Mouse (Mus musculus) embryonic facial prominence, embryonic 12.5 days (tissue): ENCODE measurements at regions not wholly inside any gene's neighbourhood (a gene's known extent, or its start where the extent isn't known, plus 50 kb on each side); places are given as distances from the start of the nearest gene placed in this dataset.

ENCODE experiments used
- ATAC-seq: fragments of 200-750 bp; cut with Nextera tagmentation; 2 replicates; pipeline ENCODE4 v1.8.0; 2017; ENCODE audit not compliant: insufficient number of reproducible peaks, insufficient read depth, low FRiP score, low TSS enrichment
- H3K27ac ChIP-seq: fragments of 300-500 bp; sonication (generic); 2 replicates; pipeline ENCODE4 v1.5.1; 2016; ENCODE audit warnings: mild to moderate bottlenecking
- H3K27me3 ChIP-seq: fragments of 300-500 bp; sonication (generic); 2 replicates; pipeline ENCODE4 v1.6.1; 2016; ENCODE audit warnings: mild to moderate bottlenecking, moderate library complexity
- H3K36me3 ChIP-seq: fragments of 300-500 bp; sonication (generic); 2 replicates; pipeline ENCODE4 v1.6.1; 2016; ENCODE audit warnings: mild to moderate bottlenecking
- H3K4me1 ChIP-seq: fragments of 300-500 bp; sonication (generic); 2 replicates; pipeline ENCODE4 v1.6.1; 2016
- H3K4me2 ChIP-seq: fragments of 300-500 bp; sonication (generic); replicated peaks from 2 replicates; pipeline ENCODE4 v1.6.1; 2016; ENCODE audit warnings: mild to moderate bottlenecking, moderate library complexity
- H3K4me3 ChIP-seq: fragments of 300-500 bp; sonication (generic); 2 replicates; pipeline ENCODE4 v1.5.1; 2016; ENCODE audit warnings: mild to moderate bottlenecking
- H3K9ac ChIP-seq: fragments of 300-500 bp; sonication (generic); 2 replicates; pipeline ENCODE4 v1.6.1; 2016; ENCODE audit warnings: mild to moderate bottlenecking, moderate library complexity
- H3K9me3 ChIP-seq: fragments of 300-500 bp; sonication (generic); 2 replicates; pipeline ENCODE4 v1.6.1; 2016; ENCODE audit warnings: mild to moderate bottlenecking, moderate library complexity
- WGBS: fragments of 180-500 bp; shearing (Covaris S2); methylation state at CpG from one replicate; pipeline ENCODE4 v1.1.7; 2016; 5-methylcytosine and 5-hydroxymethylcytosine counted together

DNA sequence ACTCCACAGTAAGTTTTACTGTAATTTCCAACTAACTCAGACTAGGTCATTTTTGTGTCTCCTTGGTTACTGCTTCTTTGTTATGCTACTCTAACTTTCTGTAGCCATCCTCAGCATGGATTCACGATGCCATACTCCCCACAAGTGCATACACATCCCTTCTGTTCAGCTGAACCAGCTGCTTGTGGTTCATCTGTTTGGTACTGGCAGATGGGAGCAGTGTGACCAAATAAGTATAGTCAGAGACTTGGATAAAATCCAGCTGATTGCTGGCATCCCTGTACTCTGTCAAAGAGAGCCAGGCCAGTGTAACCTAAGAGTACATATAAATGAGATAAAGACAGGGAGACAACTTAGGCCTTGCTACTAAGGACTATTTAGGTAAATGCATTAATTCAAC, 283.7 kb upstream of the Dmac1 start:
- Histone ChIP-seq H3K9ac (no peak overlapping the region), H3K4me3 (no peak overlapping the region), H3K27ac (no peak overlapping the region), H3K9me3 (no peaks in the 10 kb centered on the region), H3K4me1 (peaks cover 4% of the 10 kb centered on the region; the same call in 1 of the 2 replicates), H3K27me3 (no peaks in the 10 kb centered on the region), H3K36me3 (no peaks in the 10 kb centered on the region), H3K4me2 (no peak overlapping the region)
- 44% methylated on average over 1 of the region's 1 CpGs for WGBS
- ATAC-seq = no peak

DNA sequence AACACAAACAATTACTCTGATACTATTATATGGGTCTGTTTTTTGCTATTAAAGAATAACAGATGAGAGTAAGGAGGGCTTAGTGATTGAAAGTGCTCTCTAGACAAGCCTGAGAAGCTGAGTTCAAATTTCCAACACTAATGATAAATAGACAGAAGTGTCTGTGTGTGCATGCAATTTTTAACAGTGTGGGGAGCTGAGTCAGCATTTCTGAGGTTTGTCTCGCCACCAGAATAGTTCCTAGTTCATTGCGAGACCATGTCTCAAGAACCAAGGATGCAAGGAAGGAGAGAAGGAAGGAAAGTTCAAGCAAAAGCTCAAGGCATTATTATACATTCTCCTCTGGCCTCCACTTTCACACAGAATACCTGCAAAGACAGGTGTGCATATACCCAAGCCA, 259.7 kb upstream of the Dmac1 start:
- Histone ChIP-seq H3K36me3 (no peaks in the 10 kb centered on the region), H3K4me3 (no peak overlapping the region), H3K27ac (no peak overlapping the region), H3K27me3 (no peaks in the 10 kb centered on the region), H3K4me1 (no peaks in the 10 kb centered on the region), H3K4me2 (no peak overlapping the region), H3K9ac (no peak overlapping the region), H3K9me3 (no peaks in the 10 kb centered on the region)
- ATAC-seq = no peak
- WGBS = 93% methylated on average over 2 of the region's 2 CpGs

DNA sequence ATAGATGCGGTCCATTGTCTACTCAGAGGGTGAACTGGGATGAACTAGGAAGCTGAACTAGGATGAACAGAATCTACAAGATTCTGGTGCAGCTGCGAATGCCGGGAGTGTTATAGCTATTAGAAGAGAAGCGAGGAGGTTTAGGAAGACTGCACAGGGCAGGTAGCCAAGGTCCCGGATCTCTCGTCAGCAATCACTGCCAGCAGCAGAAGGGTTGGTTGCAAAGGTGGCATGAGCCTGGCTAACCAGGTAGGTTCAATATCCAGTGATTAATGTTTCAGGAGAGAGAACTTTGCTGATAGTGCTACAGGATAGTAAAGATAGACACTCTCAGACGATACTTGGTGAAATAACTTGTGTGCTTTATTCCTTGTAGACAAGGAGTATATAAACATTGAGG, 257.0 kb upstream of the Dmac1 start:
- Histone ChIP-seq H3K9me3 (no peaks in the 10 kb centered on the region), H3K27me3 (no peaks in the 10 kb centered on the region), H3K36me3 (no peaks in the 10 kb centered on the region), H3K4me2 (no peak overlapping the region), H3K4me3 (no peak overlapping the region), H3K4me1 (no peaks in the 10 kb centered on the region), H3K27ac (no peak overlapping the region), H3K9ac (no peak overlapping the region)
- WGBS = 90% methylated on average over 7 of the region's 7 CpGs
- ATAC-seq = no peak

DNA sequence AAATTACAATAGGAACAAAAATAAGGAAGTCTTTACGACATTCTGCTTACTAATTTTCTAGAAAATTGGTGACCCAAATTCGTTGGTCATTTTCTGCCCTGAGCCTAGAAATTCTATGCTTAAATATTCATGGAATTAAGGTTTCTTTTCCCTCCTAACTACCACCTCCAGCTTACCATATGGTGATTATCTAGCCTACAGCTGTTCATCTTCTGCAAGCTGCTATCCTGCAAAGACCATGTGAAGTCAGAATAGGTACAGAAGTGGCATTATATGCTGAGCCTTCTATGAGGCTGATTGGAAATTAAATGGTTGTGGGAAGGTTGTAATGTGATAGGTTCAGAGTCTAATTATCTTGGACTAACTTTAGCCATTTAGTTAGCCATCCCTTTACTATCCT, 251.5 kb upstream of the Dmac1 start:
- WGBS = 73% methylated on average over 2 of the region's 2 CpGs
- Histone ChIP-seq H3K36me3 (no peaks in the 10 kb centered on the region), H3K9me3 (no peaks in the 10 kb centered on the region), H3K4me3 (no peak overlapping the region), H3K27me3 (no peaks in the 10 kb centered on the region), H3K4me1 (no peaks in the 10 kb centered on the region; the same call in 1 of the 2 replicates), H3K4me2 (no peak overlapping the region), H3K9ac (no peak overlapping the region), H3K27ac (no peak overlapping the region)
- ATAC-seq = no peak

DNA sequence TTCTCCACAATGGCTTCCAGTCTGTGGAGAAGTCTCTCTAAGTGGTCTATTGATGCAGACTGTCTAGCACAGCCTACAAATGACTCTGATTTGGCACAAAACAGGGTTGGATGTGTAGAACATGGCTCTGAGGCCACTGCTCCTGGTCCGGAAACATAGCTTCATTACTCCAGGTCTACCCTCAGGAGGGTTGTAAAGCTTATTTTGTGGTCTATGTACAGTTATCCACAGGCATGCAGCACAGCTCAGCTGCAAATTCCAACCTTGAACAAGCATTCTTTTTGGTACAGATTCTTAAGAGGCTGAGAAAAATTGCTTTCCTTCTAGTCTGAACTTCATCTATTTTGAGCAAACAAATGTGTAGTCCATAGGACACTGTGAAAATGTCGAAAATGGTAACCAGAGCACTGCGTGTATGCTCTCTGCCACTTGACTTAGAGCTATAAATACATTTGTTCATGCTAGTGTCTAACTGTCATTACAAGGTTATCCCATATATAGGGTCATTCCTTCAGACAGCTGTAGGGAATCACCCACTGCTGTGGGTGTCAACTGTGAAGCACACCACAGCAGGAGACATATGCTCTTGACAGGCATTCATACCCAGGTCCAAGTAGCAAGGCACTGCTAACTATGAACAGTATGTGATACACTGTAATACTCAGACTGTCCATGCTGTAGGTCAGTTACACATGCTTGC, 239.5 kb upstream of the Dmac1 start:
- H3K27ac ChIP-seq = no peak overlapping the region
- no peaks in the 10 kb centered on the region for H3K9me3 ChIP-seq
- ATAC-seq = no peak
- H3K4me1 ChIP-seq = no peaks in the 10 kb centered on the region
- 88% methylated on average over 3 of the region's 3 CpGs for WGBS
- no peak overlapping the region for H3K4me2 ChIP-seq
- H3K9ac ChIP-seq = no peak overlapping the region
- no peaks in the 10 kb centered on the region for H3K27me3 ChIP-seq
- no peak overlapping the region for H3K4me3 ChIP-seq
- no peaks in the 10 kb centered on the region for H3K36me3 ChIP-seq
